Mouse (Mus musculus) cerebellum, adult 2 months (tissue): ENCODE results near the gene Cbln4.

Experiments
- CTCF ChIP-seq: fragments of 200-500 bp; IDR thresholded peaks from 2 replicates; pipeline ENCODE4 v1.5.1; 2011; ENCODE audit warnings: low read depth, mild to moderate bottlenecking, control low read depth, low read length, moderate library complexity, borderline replicate concordance; ENCODE audit not compliant: insufficient read depth
- POLR2A ChIP-seq: fragments of 200-500 bp; IDR thresholded peaks from 2 replicates; pipeline ENCODE4 v1.6.1; 2011; ENCODE audit warnings: low read length, control low read depth, borderline replicate concordance; ENCODE audit not compliant: insufficient read depth

DNA sequence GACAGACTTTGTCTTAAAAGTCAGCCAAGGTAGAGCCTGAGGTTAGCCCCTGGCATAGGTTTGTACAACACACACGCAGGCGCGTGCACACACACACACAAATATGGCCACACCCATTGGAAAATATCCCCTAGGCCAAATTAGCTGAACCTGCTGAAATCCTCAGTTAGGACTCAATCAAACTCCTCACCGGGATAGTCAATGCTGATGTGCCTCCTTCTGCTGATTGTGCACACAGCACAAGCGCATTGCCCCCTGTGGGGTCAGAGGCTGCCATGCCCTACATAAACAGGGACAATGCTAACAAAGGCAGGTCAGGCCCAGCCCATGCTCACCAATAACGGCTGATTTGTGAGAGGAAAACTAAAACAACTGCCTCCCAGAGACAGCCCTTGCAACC lies 56.6 kb downstream of the Cbln4 start:
- TF ChIP-seq POLR2A (no peak), CTCF (no peak)
